Mouse (Mus musculus) neural tube, embryonic 11.5 days (tissue): Measurements from ENCODE around the gene Gm44511. TPM values are rescaled to one million over a fixed set of nuclear protein-coding genes. Genes with fewer than 3 reads are reported as not detected.
A peak's percentile ranks its signal among the peaks of the same experiment; 100 is the strongest.
"Not testable (repeated sequence)": the region's sequence is repeated elsewhere in the genome, so short reads cannot be mapped to it uniquely, and the experiment has no call there.

ENCODE experiments used
- ATAC-seq: fragments of 200-750 bp; cut with Nextera tagmentation; 2 replicates; pipeline ENCODE4 v1.8.0; 2017; ENCODE audit warnings: moderate number of reproducible peaks, mild to moderate bottlenecking, moderate TSS enrichment, moderate library complexity; ENCODE audit not compliant: insufficient read depth, low FRiP score, low TSS enrichment
- DNase-seq: peaks from one replicate; pipeline ENCODE4 v3.0.0-alpha.2; 2015; ENCODE audit warnings: low spot score
- H3K27ac ChIP-seq: fragments of 300-500 bp; sonication (generic); 2 replicates; pipeline ENCODE4 v1.5.1; 2014; ENCODE audit warnings: low read depth, mild to moderate bottlenecking, low read length
- H3K27me3 ChIP-seq: fragments of 300-500 bp; sonication (generic); 2 replicates; pipeline ENCODE4 v1.6.1; 2014; ENCODE audit warnings: mild to moderate bottlenecking, low read length, mixed read lengths; ENCODE audit not compliant: control insufficient read depth, insufficient read depth
- H3K36me3 ChIP-seq: fragments of 300-500 bp; sonication (generic); 2 replicates; pipeline ENCODE4 v1.6.1; 2014; ENCODE audit warnings: mild to moderate bottlenecking, low read length, moderate library complexity, mixed read lengths; ENCODE audit not compliant: control insufficient read depth, insufficient read depth
- H3K4me1 ChIP-seq: fragments of 300-500 bp; sonication (generic); 2 replicates; pipeline ENCODE4 v1.6.1; 2014; ENCODE audit warnings: low read length, mixed read lengths; ENCODE audit not compliant: control insufficient read depth, insufficient read depth
- H3K4me2 ChIP-seq: fragments of 300-500 bp; sonication (generic); 2 replicates; pipeline ENCODE4 v1.6.1; 2014; ENCODE audit warnings: low read depth, mild to moderate bottlenecking, moderate library complexity
- H3K4me3 ChIP-seq: fragments of 300-500 bp; sonication (generic); 2 replicates; pipeline ENCODE4 v1.5.1; 2014; ENCODE audit warnings: low read depth, low read length
- H3K9ac ChIP-seq: fragments of 300-500 bp; sonication (generic); 2 replicates; pipeline ENCODE4 v1.6.1; 2014; ENCODE audit warnings: mild to moderate bottlenecking, low read length
- H3K9me3 ChIP-seq: fragments of 300-500 bp; sonication (generic); 2 replicates; pipeline ENCODE4 v1.6.1; 2016; ENCODE audit warnings: low read length; ENCODE audit not compliant: control insufficient read depth
- WGBS: fragments of 180-500 bp; shearing (Covaris S2); extraction: QIAGEN DNeasy Blood & Tissue Kit; methylation state at CpG from one replicate; pipeline ENCODE4 v1.1.7; 2014; 5-methylcytosine and 5-hydroxymethylcytosine counted together
- polyA plus RNA-seq: library from polyadenylated mRNA; unstranded; fragments of >200 nt; fragmentation: Nextera tagmentation; extraction: Ambion mirVana; gene quantifications from 2 replicates; pipeline ENCODE4 v1.2.1, GENCODE M21; 2014

Gene Gm44511
- polyA plus RNA-seq, 1 experiment from 2014 or later, result not detected

DNA sequence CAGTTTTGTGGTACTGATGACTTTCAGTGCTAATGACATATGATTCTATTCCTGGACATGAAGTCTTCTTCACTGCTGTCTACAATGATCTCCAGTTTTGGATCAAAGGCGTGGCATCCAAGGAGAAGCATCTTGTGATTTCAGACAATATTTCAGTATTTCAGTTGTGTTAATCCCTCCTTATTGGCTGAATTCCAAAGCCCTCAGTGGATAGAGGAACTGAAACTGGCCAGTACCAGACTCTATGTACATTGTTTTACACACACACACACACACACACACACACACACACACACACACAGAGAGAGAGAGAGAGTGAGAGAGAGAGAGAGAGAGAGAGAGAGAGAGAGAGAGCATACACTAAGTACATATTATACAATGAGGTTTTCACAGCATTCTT lies 39.7 kb downstream of the Gm44511 start:
- not testable (repeated sequence) for H3K4me3 ChIP-seq, H3K4me1 ChIP-seq, H3K36me3 ChIP-seq, H3K27me3 ChIP-seq, H3K9me3 ChIP-seq, H3K4me2 ChIP-seq, ATAC-seq, H3K9ac ChIP-seq, H3K27ac ChIP-seq, DNase-seq
- WGBS, result 88% methylated on average over 1 of the region's 1 CpGs

DNA sequence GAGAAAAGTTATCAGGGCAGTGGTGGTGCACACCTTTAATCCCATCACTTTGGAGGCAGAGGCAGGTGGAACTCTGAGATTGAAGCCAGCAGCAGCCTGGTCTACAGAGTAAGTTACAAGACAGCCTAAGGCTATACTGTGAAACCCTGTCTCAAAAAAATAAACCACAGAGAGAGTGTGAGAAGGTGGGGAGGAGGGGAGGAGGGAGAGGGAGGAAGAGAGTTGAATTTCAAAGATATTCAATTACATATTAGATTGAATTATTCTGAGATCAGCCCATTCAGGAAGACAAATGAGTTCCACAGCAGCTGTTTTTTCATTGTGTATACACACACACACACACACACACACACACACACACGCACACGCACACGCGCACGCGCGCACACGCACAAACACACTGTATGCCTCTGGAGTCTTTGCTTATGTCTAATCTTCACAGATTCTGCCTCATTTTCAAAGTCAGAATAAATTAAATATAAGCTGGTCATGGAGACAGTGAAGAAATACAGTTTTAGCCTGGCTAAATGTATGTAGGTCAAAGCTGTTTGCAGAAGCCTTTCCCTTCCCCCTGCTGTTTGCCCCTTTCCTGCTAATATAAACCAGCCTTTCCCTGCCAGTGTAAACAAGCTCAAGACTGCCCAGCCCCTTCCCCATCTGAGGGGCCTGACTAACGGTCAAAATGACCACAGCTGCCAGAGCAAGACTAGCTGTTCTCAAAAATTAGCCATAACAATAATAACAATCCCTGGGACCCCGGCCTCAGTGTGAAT lies 56.4 kb downstream of the Gm44511 start:
- no peak overlapping the region for H3K27ac ChIP-seq
- H3K36me3 ChIP-seq, result no peaks in the 10 kb centered on the region
- 85% methylated on average over 10 of the region's 10 CpGs for WGBS
- no peak overlapping the region for H3K4me2 ChIP-seq
- ATAC-seq, result no peak
- H3K4me1 ChIP-seq, result no peaks in the 10 kb centered on the region
- H3K27me3 ChIP-seq, result no peaks in the 10 kb centered on the region
- H3K9ac ChIP-seq, result no peak overlapping the region
- no peak for DNase-seq
- H3K4me3 ChIP-seq, result no peak overlapping the region
- no peaks in the 10 kb centered on the region for H3K9me3 ChIP-seq

DNA sequence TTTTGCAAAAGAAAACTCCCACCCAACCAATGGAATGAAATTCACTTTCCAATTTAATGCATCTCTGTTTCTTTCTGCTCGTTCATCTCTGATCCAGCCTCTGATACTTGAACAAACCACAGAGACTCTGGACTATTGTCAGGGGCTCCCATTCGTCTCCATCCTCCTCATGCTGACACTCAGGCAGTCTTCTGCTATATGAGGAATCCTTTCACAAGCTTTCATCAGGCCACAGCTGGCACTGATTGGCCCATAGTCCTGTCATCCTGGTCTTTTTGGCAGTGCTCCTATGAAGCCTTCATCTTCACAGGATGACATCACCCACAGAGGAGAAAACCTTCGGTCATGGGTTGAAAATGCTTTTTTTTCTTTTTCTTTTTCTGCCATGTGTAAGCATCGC lies 58.1 kb downstream of the Gm44511 start:
- ATAC-seq (no peak), DNase-seq (no peak)
- WGBS, result 78% methylated on average over 4 of the region's 4 CpGs
- Histone ChIP-seq H3K27ac (no peak overlapping the region), H3K9ac (no peak overlapping the region), H3K4me3 (no peak overlapping the region), H3K27me3 (no peaks in the 10 kb centered on the region), H3K4me2 (no peak overlapping the region), H3K36me3 (no peaks in the 10 kb centered on the region), H3K4me1 (no peaks in the 10 kb centered on the region), H3K9me3 (no peaks in the 10 kb centered on the region)

DNA sequence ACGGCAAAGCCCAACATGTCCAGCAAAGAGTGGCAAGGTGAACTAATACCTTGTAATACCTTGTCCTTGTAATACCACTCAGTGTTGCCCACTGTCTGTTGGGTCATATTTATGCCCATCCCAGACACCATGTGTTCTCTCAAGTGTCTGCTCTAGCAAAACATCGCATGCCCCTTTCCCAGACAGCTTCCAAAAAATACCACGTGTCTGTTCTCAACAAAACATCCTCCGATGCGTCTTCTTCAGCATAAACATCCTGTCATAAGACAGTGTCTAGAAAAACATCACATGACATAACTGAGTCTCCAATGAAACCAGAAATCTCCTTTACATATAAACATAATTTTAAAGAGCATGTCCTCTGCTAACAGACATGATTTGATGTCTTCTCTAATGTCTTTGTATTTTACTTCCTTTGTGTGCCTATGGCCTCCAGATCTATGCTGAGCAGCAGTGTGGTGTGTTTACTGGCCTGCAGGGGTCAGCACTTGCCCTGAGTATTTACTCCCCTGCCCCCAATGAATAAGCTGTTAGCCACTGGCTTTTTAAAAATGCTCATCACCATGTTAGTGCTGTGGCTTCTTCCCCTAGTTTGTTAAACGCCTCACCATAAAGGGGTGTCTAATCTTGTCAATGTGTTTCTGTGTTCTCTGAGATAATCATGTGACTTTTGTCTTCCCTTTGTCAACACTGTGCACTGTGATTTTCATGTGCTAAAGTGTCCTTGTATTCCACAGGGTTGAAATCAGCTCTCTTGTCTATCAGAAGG lies 59.4 kb downstream of the Gm44511 start:
- not testable (repeated sequence) for ATAC-seq, H3K9me3 ChIP-seq, H3K27ac ChIP-seq, H3K4me1 ChIP-seq, H3K4me2 ChIP-seq, H3K4me3 ChIP-seq, H3K9ac ChIP-seq, H3K36me3 ChIP-seq, H3K27me3 ChIP-seq
- DNase-seq, result peak; percentile 58
- WGBS, result 75% methylated on average over 6 of the region's 6 CpGs

DNA sequence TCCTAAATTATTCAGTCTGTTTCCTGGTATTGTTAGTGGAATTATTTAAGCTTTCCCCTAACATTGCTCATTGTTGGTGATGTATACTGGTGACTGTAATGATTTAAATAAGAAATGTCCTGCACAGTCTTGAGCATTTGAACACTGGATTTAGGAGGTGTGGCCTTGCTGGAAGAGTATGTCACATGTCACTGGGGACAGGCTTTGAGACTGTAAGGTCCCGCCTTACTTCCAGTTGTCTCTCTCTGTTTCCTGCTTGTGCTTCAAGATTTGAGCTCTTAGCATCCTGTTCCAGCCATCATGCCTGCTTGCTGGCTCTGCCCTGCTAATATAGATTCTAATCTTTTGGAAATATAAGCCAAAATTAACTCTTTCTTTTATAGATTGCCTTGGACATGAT lies 60.9 kb downstream of the Gm44511 start:
- H3K36me3 ChIP-seq, result no peaks in the 10 kb centered on the region
- H3K4me3 ChIP-seq, result no peak overlapping the region
- no peaks in the 10 kb centered on the region for H3K27me3 ChIP-seq
- H3K27ac ChIP-seq, result no peak overlapping the region
- no peaks in the 10 kb centered on the region; the same call in 1 of the 2 replicates for H3K4me1 ChIP-seq
- H3K9ac ChIP-seq, result no peak overlapping the region
- no peak for ATAC-seq
- H3K4me2 ChIP-seq, result no peak overlapping the region
- WGBS, result 84% methylated on average over 1 of the region's 1 CpGs
- no peak for DNase-seq
- H3K9me3 ChIP-seq, result no peaks in the 10 kb centered on the region

DNA sequence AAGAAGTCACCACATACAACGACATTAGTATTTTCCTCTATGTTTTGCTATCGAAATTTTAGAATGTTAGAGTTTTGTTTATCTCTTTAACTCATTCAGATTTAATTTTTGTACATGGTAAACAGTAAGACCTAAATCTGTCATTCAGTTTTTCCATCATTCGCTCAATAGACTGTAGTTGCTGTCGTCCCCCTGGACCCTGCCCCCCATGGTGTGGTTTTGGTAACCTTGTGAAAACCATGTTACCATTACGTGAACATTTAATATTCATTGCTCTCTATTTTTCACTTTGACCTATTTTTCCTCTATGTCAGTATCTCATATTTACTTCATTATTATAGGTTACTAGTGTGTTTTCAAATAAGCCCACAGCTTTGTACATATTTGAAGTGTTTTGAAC lies 61.5 kb downstream of the Gm44511 start:
- Histone ChIP-seq H3K27me3 (no peaks in the 10 kb centered on the region), H3K27ac (no peak overlapping the region), H3K9me3 (no peaks in the 10 kb centered on the region), H3K36me3 (no peaks in the 10 kb centered on the region), H3K4me3 (peak overlapping the region; percentile 36), H3K9ac (no peak overlapping the region), H3K4me2 (peak overlapping the region; percentile 36), H3K4me1 (no peaks in the 10 kb centered on the region; the same call in 1 of the 2 replicates)
- DNase-seq (no peak), ATAC-seq (no peak)
- 21% methylated on average over 5 of the region's 5 CpGs for WGBS

DNA sequence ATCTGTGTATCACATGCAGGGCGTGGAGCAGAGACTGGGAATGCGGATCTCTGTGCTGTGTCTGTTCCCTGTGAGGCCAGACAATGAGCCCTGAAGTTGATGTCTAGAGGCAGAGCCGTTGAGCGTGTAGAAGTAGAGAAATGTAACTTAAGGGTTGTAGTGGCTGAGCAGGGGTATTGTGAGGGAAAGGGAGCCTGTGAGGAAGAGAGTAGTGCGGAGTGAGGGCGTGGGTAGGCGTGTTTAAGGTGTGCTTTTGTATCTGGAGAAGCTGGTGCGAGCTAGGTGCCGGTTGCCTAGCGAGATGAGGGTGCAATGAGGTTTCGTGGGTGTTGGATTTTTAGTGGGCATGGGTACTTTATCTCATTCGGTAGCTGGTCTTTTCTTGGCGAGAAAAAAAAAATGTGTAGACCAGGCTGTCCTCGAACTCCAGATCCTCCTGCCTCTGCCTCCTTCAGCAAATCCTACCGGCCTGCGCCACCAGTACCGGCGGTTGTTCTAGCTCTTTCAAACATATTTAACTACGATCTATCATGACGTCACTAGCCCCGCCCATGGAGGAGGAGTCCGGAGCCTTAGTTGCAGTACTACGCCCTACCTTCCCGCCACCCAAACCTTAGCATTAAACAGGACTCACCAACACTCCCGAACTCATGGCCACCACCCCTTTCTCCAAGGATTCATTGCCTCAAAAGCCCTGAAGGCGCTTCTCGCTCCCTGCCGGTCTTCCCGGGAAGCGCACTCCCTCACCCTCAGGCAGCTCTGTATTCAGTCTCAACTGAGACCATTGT lies 62.2 kb downstream of the Gm44511 start:
- Histone ChIP-seq H3K9ac (peak overlapping the region; percentile 63), H3K9me3 (no peaks in the 10 kb centered on the region), H3K4me1 (no peaks in the 10 kb centered on the region; the same call in 1 of the 2 replicates), H3K4me2 (peak overlapping the region; percentile 58), H3K36me3 (no peaks in the 10 kb centered on the region), H3K27me3 (no peaks in the 10 kb centered on the region), H3K4me3 (peak overlapping the region; percentile 47), H3K27ac (no peak overlapping the region)
- DNase-seq (peak; percentile 97), ATAC-seq (peak; percentile 90)
- 3% methylated on average over 30 of the region's 30 CpGs for WGBS

DNA sequence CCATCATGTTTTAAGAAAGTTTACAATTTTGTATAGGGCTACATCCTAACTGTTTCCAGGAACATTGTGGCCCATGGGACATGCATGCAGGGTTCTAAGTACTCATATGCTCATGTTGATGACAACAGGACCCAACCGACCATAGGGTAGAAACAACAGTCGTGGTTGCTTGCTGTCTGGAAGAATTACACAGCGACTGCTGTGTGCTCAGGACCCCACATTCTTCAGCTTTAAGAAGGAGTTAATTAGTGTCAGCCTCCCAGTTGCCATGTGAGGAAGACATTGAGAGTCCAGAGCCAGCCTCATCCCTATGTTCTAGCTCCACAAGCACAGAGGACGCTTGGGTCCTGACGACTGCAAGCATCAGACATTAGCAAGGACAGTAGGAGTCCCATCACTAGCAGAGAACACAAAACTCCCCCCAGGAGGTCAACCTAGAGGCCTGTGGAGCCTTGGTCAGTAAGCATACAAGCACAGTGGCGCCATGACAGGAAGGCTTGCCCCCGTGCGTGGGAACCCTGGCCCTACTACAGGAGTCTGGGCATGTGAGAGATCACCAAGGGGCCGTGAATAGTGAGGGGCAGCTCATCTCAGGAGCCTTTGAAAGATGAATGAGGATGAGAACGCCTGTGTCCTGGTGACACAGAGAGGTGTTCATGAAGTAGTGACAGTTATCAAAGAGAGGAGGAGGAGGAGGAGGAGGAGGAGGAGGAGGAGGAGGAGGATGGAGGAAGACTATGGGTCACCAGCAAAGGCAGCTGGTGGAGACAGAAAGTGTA lies 63.0 kb downstream of the Gm44511 start:
- not testable (repeated sequence) for H3K27ac ChIP-seq, H3K9me3 ChIP-seq, H3K4me1 ChIP-seq, H3K9ac ChIP-seq, H3K27me3 ChIP-seq, H3K36me3 ChIP-seq, DNase-seq, ATAC-seq
- WGBS, result 80% methylated on average over 9 of the region's 10 CpGs
- H3K4me2 ChIP-seq, result peak overlapping the region; percentile 58; the same call in 1 of the 2 replicates
- peak overlapping the region; percentile 47 for H3K4me3 ChIP-seq
